Mouse (Mus musculus) forebrain, postnatal 0 days (tissue): ENCODE measurements around the gene Mob1a. TPM values are rescaled to one million over a fixed set of nuclear protein-coding genes. Genes with fewer than 3 reads are reported as not detected.

Source experiments
- ATAC-seq: fragments of 200-750 bp; cut with Nextera tagmentation; 2 replicates; pipeline ENCODE4 v1.8.0; 2017; ENCODE audit warnings: mild to moderate bottlenecking, moderate library complexity
- DNase-seq: peaks from one replicate; pipeline ENCODE4 v3.0.0-alpha.2; 2015
- H3K27ac ChIP-seq: fragments of 300-500 bp; sonication (generic); 2 replicates; pipeline ENCODE4 v1.5.1; 2014; ENCODE audit warnings: low read depth, mild to moderate bottlenecking, antibody characterized with exemption, low read length, moderate library complexity, mixed read lengths
- H3K27me3 ChIP-seq: fragments of 300-500 bp; sonication (generic); 2 replicates; pipeline ENCODE4 v1.6.1; 2014; ENCODE audit warnings: mild to moderate bottlenecking, low read length, mixed read lengths; ENCODE audit not compliant: insufficient read depth
- H3K36me3 ChIP-seq: fragments of 300-500 bp; sonication (generic); 2 replicates; pipeline ENCODE4 v1.6.1; 2014; ENCODE audit warnings: mild to moderate bottlenecking, moderate library complexity; ENCODE audit not compliant: insufficient read depth
- H3K4me1 ChIP-seq: fragments of 300-500 bp; sonication (generic); 2 replicates; pipeline ENCODE4 v1.6.1; 2014; ENCODE audit warnings: antibody characterized with exemption; ENCODE audit not compliant: insufficient read depth
- H3K4me2 ChIP-seq: fragments of 300-500 bp; sonication (generic); 2 replicates; pipeline ENCODE4 v1.6.1; 2014; ENCODE audit warnings: low read depth, mild to moderate bottlenecking, moderate library complexity
- H3K4me3 ChIP-seq: fragments of 300-500 bp; sonication (generic); 2 replicates; pipeline ENCODE4 v1.5.1; 2014; ENCODE audit warnings: low read depth, low read length, mixed read lengths
- H3K9ac ChIP-seq: fragments of 300-500 bp; sonication (generic); 2 replicates; pipeline ENCODE4 v1.6.1; 2014; ENCODE audit warnings: mild to moderate bottlenecking
- H3K9me3 ChIP-seq: fragments of 300-500 bp; sonication (generic); 2 replicates; pipeline ENCODE4 v1.6.1; 2016; ENCODE audit warnings: low read length
- CTCF ChIP-seq: sonication (generic); IDR thresholded peaks from 2 replicates; pipeline ENCODE4 v1.5.1; 2016; ENCODE audit warnings: antibody characterized with exemption, control low read depth, low read depth
- WGBS: fragments of 180-500 bp; shearing (Covaris S2); extraction: QIAGEN DNeasy Blood & Tissue Kit; methylation state at CpG from one replicate; pipeline ENCODE4 v1.1.7; 2014; 5-methylcytosine and 5-hydroxymethylcytosine counted together
- polyA plus RNA-seq: library from polyadenylated mRNA; unstranded; fragments of >200 nt; fragmentation: Nextera tagmentation; extraction: Ambion mirVana; gene quantifications from 2 replicates; pipeline ENCODE4 v1.2.1, GENCODE M21; 2015
- total RNA-seq: library from RNA; depleted of rRNA; stranded (reverse); fragments of >200 nt; gene quantifications from 2 replicates; pipeline ENCODE4 v1.2.3, GENCODE M21; 2014

The Mob1a gene
- total and polyA plus RNA-seq, 2 experiments from 2014 or later: 9.5 to 31.0 TPM

- no peaks in the 10 kb centered on the region for H3K4me1 ChIP-seq
- no peak overlapping the region for H3K4me3 ChIP-seq
- no peak overlapping the region for H3K9ac ChIP-seq
- no peaks in the 10 kb centered on the region for H3K9me3 ChIP-seq
- peaks cover 26% of the 10 kb centered on the region for H3K36me3 ChIP-seq
- 87% methylated on average over 16 of the region's 16 CpGs for WGBS
- H3K4me2 ChIP-seq: no peak overlapping the region
- TF ChIP-seq CTCF: no peak
- no peak for DNase-seq
- no peak overlapping the region for H3K27ac ChIP-seq
- H3K27me3 ChIP-seq: no peaks in the 10 kb centered on the region
- no peak for ATAC-seq
Observed at GRCm38 (mm10) chr6:83350851-83351405, 25.1 kb downstream of the Mob1a start.

DNA sequence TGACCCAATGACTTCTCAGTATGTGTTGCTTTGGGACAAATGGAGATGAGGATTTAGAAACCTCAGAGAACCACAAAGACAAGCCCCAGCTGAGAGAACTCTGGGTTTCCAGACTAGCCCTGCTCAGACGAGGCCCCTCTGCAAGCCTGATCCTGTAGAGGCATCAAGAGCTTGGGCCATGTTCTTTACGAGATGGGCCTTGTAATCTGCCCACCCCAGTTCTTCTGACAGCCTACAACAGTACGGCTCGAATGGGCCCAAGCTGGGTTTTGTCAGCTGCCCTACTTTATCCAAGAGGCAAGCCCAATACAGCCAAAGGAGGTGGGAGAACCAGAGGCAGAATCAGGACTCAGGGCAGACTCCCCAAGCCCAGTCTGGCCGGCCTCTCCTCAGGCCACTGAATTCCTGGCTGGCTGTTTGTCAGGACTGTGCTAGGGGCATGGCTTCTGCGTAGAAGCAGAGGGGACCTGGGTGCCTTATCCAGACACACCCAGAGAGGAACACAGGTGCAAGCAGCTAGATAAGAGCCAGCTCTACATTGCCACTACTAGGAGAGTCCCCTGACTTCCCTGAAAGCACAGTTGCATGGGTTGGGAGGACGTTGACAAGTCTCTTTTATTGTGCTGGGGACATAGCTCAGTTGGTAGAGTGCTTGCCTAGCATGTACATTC lies 25.8 kb downstream of the Mob1a start:
- no peak for TF ChIP-seq CTCF
- no peak overlapping the region for H3K27ac ChIP-seq
- no peak overlapping the region for H3K4me3 ChIP-seq
- H3K4me1 ChIP-seq: no peaks in the 10 kb centered on the region
- H3K4me2 ChIP-seq: no peak overlapping the region
- H3K9me3 ChIP-seq: no peaks in the 10 kb centered on the region
- peaks cover 26% of the 10 kb centered on the region for H3K36me3 ChIP-seq
- WGBS: 89% methylated on average over 7 of the region's 7 CpGs
- H3K9ac ChIP-seq: no peak overlapping the region
- DNase-seq (no peak), ATAC-seq (no peak)
- H3K27me3 ChIP-seq: no peaks in the 10 kb centered on the region

DNA sequence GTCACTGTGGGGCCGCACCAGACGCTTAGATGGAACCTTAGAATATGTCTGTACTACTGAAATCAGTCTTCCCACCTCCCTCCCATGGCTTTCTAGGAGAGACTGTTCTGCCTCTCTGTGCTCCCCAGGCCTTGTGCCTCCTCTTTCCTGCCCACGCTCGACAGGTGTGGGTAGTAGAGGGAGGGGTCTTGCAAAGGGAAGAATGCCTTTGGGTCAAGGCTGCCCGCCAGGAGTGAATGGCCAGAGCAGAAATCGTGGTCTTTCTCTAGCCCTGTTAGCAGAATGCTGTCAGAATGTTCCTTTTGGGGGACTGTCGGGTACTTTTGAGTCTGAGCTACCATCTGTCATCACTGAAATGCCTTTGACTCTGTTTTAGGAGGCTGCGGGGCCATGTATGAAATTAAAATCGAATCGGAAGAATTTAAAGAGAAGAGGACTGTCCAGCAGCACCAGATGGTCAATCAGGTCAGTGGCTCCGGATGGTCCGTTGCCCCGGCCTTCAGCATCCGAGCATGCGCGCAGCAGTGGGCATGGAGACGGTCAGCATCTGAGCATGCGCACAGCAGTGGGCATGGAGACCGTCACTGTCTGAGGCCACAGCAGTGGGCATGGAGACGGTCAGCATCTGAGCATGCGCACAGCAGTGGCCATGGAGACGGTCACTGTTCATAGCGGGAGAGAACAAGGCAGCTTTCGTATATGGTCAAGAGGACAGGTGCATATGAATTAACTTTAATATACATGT lies 27.0 kb downstream of the Mob1a start:
- 95% methylated on average over 24 of the region's 24 CpGs for WGBS
- Histone ChIP-seq H3K36me3 (peaks cover 26% of the 10 kb centered on the region), H3K27me3 (no peaks in the 10 kb centered on the region), H3K9ac (no peak overlapping the region), H3K4me3 (no peak overlapping the region), H3K9me3 (no peaks in the 10 kb centered on the region), H3K4me2 (no peak overlapping the region), H3K27ac (no peak overlapping the region), H3K4me1 (no peaks in the 10 kb centered on the region)
- ATAC-seq (no peak), DNase-seq (no peak)
- no peak for TF ChIP-seq CTCF

DNA sequence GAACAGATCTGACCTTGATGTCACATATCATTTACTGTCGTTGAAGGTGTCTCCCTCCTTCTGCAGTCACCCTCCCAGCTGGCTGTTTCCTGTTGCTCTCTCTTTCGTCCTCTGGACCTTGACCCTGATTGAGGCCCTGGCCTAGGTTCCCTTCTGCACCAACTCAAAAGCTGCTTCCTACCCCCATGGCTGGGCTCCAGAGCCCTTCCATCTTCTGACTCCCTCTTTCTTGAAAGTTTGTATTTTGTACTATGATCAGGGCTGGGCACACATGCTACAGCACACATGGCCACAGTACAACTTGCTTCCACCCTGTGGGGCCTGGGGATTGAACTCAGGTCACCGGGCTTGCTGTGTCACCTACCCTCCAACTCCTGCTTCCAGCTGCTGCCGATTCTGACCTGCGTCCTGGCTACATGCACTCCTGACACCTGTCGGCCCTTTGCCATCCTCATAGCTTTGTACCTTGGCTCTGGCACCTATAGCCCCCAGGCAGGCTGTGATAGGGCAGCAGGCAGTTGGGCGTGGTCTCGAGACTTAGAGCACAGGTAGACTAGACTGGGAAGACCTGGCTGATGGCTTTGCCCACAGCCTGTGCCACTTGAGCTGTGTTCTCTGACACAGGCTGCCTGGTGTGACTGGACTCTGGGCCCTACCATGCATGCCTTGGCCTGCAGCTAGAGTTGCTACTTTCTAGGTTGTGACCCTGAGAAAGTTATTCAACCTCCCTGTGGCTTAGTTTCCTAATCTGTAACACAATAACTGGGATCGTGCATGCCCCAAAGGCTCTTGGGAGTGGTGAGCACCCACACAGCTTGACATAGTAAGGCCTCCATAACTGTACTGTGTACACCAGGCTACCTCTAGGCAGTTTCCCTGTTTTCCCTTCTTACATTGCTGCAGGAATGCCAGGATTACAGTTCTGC lies 29.3 kb downstream of the Mob1a start:
- DNase-seq (no peak), ATAC-seq (no peak)
- TF ChIP-seq CTCF: no peak
- H3K4me1 ChIP-seq: no peaks in the 10 kb centered on the region
- no peak overlapping the region for H3K4me3 ChIP-seq
- H3K9ac ChIP-seq: no peak overlapping the region
- H3K9me3 ChIP-seq: no peaks in the 10 kb centered on the region
- no peak overlapping the region for H3K4me2 ChIP-seq
- 91% methylated on average over 9 of the region's 9 CpGs for WGBS
- peaks cover 40% of the 10 kb centered on the region for H3K36me3 ChIP-seq
- H3K27ac ChIP-seq: no peak overlapping the region
- H3K27me3 ChIP-seq: no peaks in the 10 kb centered on the region

GRCm38 (mm10) chr6:83356569-83357138 lies 30.8 kb downstream of the Mob1a start:
- Histone ChIP-seq H3K4me1 (no peaks in the 10 kb centered on the region), H3K9ac (no peak overlapping the region), H3K36me3 (peaks cover 43% of the 10 kb centered on the region), H3K9me3 (no peaks in the 10 kb centered on the region), H3K4me3 (no peak overlapping the region), H3K4me2 (no peak overlapping the region), H3K27me3 (no peaks in the 10 kb centered on the region), H3K27ac (no peak overlapping the region)
- peak; percentile 98 for TF ChIP-seq CTCF
- peak; percentile 89 for DNase-seq
- WGBS: 23% methylated on average over 7 of the region's 7 CpGs
- peak; percentile 80 for ATAC-seq

GRCm38 (mm10) chr6:83357436-83357835 lies 31.6 kb downstream of the Mob1a start:
- Histone ChIP-seq H3K4me3 (no peak overlapping the region), H3K9ac (no peak overlapping the region), H3K36me3 (peaks cover 47% of the 10 kb centered on the region), H3K4me1 (no peaks in the 10 kb centered on the region), H3K4me2 (no peak overlapping the region), H3K27me3 (no peaks in the 10 kb centered on the region), H3K27ac (no peak overlapping the region), H3K9me3 (no peaks in the 10 kb centered on the region)
- no peak for ATAC-seq
- no peak for DNase-seq
- no peak for TF ChIP-seq CTCF
- WGBS: 90% methylated on average over 10 of the region's 10 CpGs
